In the genomic region with DNA sequence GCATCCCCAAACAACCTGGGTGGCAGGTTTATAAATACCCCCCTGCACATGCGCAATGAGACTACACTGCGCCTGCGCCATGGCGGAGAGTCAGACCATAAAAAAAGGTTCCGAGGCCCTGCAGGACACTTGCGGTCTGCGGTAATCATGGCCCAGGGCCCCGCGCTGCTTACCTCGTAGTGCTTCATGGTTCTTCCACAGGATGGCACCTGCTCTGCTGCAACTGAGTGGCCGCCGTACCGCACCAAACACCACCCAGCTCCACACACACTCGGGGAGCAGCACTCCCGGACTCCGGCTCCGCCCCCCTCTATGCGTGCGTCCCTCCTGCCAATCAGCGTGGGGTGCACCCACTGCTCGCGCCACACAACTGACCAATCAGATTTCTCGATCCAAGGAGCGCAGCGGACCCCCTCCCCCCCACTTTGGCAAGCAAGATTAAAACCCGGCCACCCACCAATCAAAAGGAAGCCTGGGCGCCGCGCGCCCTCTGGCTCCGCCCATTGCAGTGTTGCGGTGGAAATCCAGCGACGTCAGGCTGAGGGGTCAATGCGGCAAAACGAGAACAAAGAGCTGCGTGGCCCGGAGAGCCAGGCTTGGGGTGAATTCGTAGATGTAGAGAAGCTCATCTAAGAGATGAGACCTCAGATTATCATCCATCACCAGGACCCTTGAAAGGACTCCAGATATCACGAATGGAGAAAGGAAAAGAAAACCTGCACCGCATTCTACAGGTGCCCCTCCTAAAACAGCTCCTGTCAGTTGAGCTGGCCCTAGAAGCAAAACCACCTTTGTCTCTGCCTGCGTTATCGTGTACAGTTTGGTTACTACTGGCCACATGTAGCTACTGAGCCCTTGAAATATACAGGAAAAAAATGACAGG, we compare ENCODE assay signal across 7 mouse cellular contexts. TPM values are rescaled to one million over a fixed set of nuclear protein-coding genes. Genes with fewer than 3 reads are reported as not detected.
A peak's percentile ranks its signal among the peaks of the same experiment; 100 is the strongest.
DNase-seq lines count a peak whose midpoint lies in the region; ATAC-seq lines count a peak whose summit lies in the region.

No protein-coding gene starts in this region.

- peak overlapping the region; percentile 70 for H3K4me2 ChIP-seq in midbrain, embryonic 13.5 days (replicated peaks)

- under 1% methylated on average over 43 of the region's 43 CpGs for WGBS in embryonic facial prominence, embryonic 10.5 days
- WGBS in limb, embryonic 10.5 days = under 1% methylated on average over 43 of the region's 43 CpGs
- under 1% methylated on average over 43 of the region's 43 CpGs for WGBS in midbrain, embryonic 13.5 days

- H3K4me1 ChIP-seq in embryonic facial prominence, embryonic 10.5 days = peaks cover 38% of the 10 kb centered on the region
- peaks cover 17% of the 10 kb centered on the region for H3K4me1 ChIP-seq in limb, embryonic 10.5 days
- H3K4me1 ChIP-seq in midbrain, embryonic 13.5 days (replicated peaks) = peaks cover 44% of the 10 kb centered on the region

- peak; percentile 93 for ATAC-seq in granulocyte monocyte progenitor cell, adult 5-6 weeks (replicated peaks; ENCODE audit: poor library complexity, severe bottlenecking)
- peak; percentile 98 for ATAC-seq in midbrain, embryonic 13.5 days

- peaks cover 26% of the 10 kb centered on the region for H3K36me3 ChIP-seq in embryonic facial prominence, embryonic 10.5 days (replicated peaks)
- peaks cover 29% of the 10 kb centered on the region for H3K36me3 ChIP-seq in limb, embryonic 10.5 days
- peaks cover 4% of the 10 kb centered on the region; the same call in 1 of the 2 replicates for H3K36me3 ChIP-seq in midbrain, embryonic 13.5 days

- H3K9me3 ChIP-seq in embryonic facial prominence, embryonic 10.5 days = no peaks in the 10 kb centered on the region
- no peaks in the 10 kb centered on the region for H3K9me3 ChIP-seq in limb, embryonic 10.5 days (replicated peaks)
- H3K9me3 ChIP-seq in midbrain, embryonic 13.5 days = no peaks in the 10 kb centered on the region

- H3K27me3 ChIP-seq in embryonic facial prominence, embryonic 10.5 days (replicated peaks; ENCODE audit: low read depth, poor library complexity, severe bottlenecking) = no peaks in the 10 kb centered on the region
- H3K27me3 ChIP-seq in limb, embryonic 10.5 days (ENCODE audit: low read depth, poor library complexity, severe bottlenecking) = no peaks in the 10 kb centered on the region
- no peaks in the 10 kb centered on the region for H3K27me3 ChIP-seq in midbrain, embryonic 13.5 days

- H3K4me3 ChIP-seq in embryonic facial prominence, embryonic 10.5 days = peak overlapping the region; percentile 93
- peak overlapping the region; percentile 89 for H3K4me3 ChIP-seq in limb, embryonic 10.5 days
- H3K4me3 ChIP-seq in midbrain, embryonic 13.5 days (replicated peaks) = peak overlapping the region; percentile 96

- peak overlapping the region; percentile 95 for H3K27ac ChIP-seq in embryonic facial prominence, embryonic 10.5 days (replicated peaks)
- peak overlapping the region; percentile 95 for H3K27ac ChIP-seq in limb, embryonic 10.5 days
- H3K27ac ChIP-seq in midbrain, embryonic 13.5 days = peak overlapping the region; percentile 93

- peak overlapping the region; percentile 94 for H3K9ac ChIP-seq in midbrain, embryonic 13.5 days (replicated peaks)

- DNase-seq in adrenal gland, postnatal 10 days = peak; percentile 98
- peak; percentile 100 for DNase-seq in embryonic facial prominence, embryonic 10.5 days (ENCODE audit: low spot score)
- peak; percentile 98 for DNase-seq in kidney, adult 11 months
- peak; percentile 96 for DNase-seq in limb, embryonic 10.5 days (ENCODE audit: low spot score)
- peak; percentile 83 for DNase-seq in spleen, adult 12 weeks (ENCODE audit: low spot score)

RNA-seq across cellular contexts. Expression of a gene that starts 13.4 kb away (rescaled TPM):
- 100 to 1,000 TPM; 305 to 336 TPM for total RNA-seq in adrenal gland, postnatal 10 days (2021)
- polyA plus RNA-seq in embryonic facial prominence, embryonic 10.5 days (2016; fragmentation: Nextera tagmentation; extraction: Ambion mirVana) = 667 and 713 TPM in 2 replicates
- 506 and 549 TPM in 2 replicates for total RNA-seq in granulocyte monocyte progenitor cell, adult 5-6 weeks (2014; fragmentation: Nextera tagmentation)
- total RNA-seq in granulocyte monocyte progenitor cell, adult 5-6 weeks (2017) = 230 and 343 TPM in 2 replicates
- polyA plus RNA-seq in limb, embryonic 10.5 days (2016; fragmentation: Nextera tagmentation; extraction: Ambion mirVana) = 684 and 695 TPM in 2 replicates
- 820 and 847 TPM in 2 replicates for polyA plus RNA-seq in midbrain, embryonic 13.5 days (2015; fragmentation: Nextera tagmentation; extraction: Ambion mirVana)

RNA-seq across cellular contexts. Expression of a gene that starts 13.6 kb away (rescaled TPM):
- 10 to 100 TPM; 24.7 to 28.8 TPM for total RNA-seq in adrenal gland, postnatal 10 days (2021)
- 78.3 and 84.7 TPM in 2 replicates for polyA plus RNA-seq in embryonic facial prominence, embryonic 10.5 days (2016; fragmentation: Nextera tagmentation; extraction: Ambion mirVana)
- total RNA-seq in granulocyte monocyte progenitor cell, adult 5-6 weeks (2014; fragmentation: Nextera tagmentation) = 25.7 and 31.0 TPM in 2 replicates
- 28.1 and 47.3 TPM in 2 replicates for total RNA-seq in granulocyte monocyte progenitor cell, adult 5-6 weeks (2017)
- polyA plus RNA-seq in limb, embryonic 10.5 days (2016; fragmentation: Nextera tagmentation; extraction: Ambion mirVana) = 78.0 and 89.8 TPM in 2 replicates
- polyA plus RNA-seq in midbrain, embryonic 13.5 days (2015; fragmentation: Nextera tagmentation; extraction: Ambion mirVana) = 56.6 and 61.5 TPM in 2 replicates

RNA-seq across cellular contexts. Expression of a gene that starts 27.9 kb away (rescaled TPM):
- 100 to 1,000 TPM; 340 to 396 TPM for total RNA-seq in adrenal gland, postnatal 10 days (2021)
- polyA plus RNA-seq in embryonic facial prominence, embryonic 10.5 days (2016; fragmentation: Nextera tagmentation; extraction: Ambion mirVana) = 320 and 348 TPM in 2 replicates
- 187 and 191 TPM in 2 replicates for total RNA-seq in granulocyte monocyte progenitor cell, adult 5-6 weeks (2014; fragmentation: Nextera tagmentation)
- total RNA-seq in granulocyte monocyte progenitor cell, adult 5-6 weeks (2017) = 179 and 187 TPM in 2 replicates
- 316 and 317 TPM in 2 replicates for polyA plus RNA-seq in limb, embryonic 10.5 days (2016; fragmentation: Nextera tagmentation; extraction: Ambion mirVana)
- 380 and 382 TPM in 2 replicates for polyA plus RNA-seq in midbrain, embryonic 13.5 days (2015; fragmentation: Nextera tagmentation; extraction: Ambion mirVana)

RNA-seq across cellular contexts. Expression of a gene that starts 58.1 kb away (rescaled TPM):
- total RNA-seq in adrenal gland, postnatal 10 days (2021) = 10 to 100 TPM; 51.4 to 52.5 TPM
- polyA plus RNA-seq in embryonic facial prominence, embryonic 10.5 days (2016; fragmentation: Nextera tagmentation; extraction: Ambion mirVana) = 208 and 209 TPM in 2 replicates
- 26.7 and 35.0 TPM in 2 replicates for total RNA-seq in granulocyte monocyte progenitor cell, adult 5-6 weeks (2014; fragmentation: Nextera tagmentation)
- total RNA-seq in granulocyte monocyte progenitor cell, adult 5-6 weeks (2017) = 19.0 and 19.3 TPM in 2 replicates
- polyA plus RNA-seq in limb, embryonic 10.5 days (2016; fragmentation: Nextera tagmentation; extraction: Ambion mirVana) = 185 and 206 TPM in 2 replicates
- polyA plus RNA-seq in midbrain, embryonic 13.5 days (2015; fragmentation: Nextera tagmentation; extraction: Ambion mirVana) = 164 and 172 TPM in 2 replicates

RNA-seq across cellular contexts. Expression of a gene that starts 58.8 kb away (rescaled TPM):
- total RNA-seq in adrenal gland, postnatal 10 days (2021) = not detected
- polyA plus RNA-seq in embryonic facial prominence, embryonic 10.5 days (2016; fragmentation: Nextera tagmentation; extraction: Ambion mirVana) = not detected in 2 replicates
- not detected in 2 replicates for total RNA-seq in granulocyte monocyte progenitor cell, adult 5-6 weeks (2014; fragmentation: Nextera tagmentation)
- not detected in 2 replicates for total RNA-seq in granulocyte monocyte progenitor cell, adult 5-6 weeks (2017)
- not detected in 2 replicates for polyA plus RNA-seq in limb, embryonic 10.5 days (2016; fragmentation: Nextera tagmentation; extraction: Ambion mirVana)
- 0.04 TPM in 1 of 2 replicates, not detected in the other for polyA plus RNA-seq in midbrain, embryonic 13.5 days (2015; fragmentation: Nextera tagmentation; extraction: Ambion mirVana)

Comparison
In these comparisons a context has a peak if more than half of its experiments do, and no peak if none do; other contexts are left out.
1. Peak in every context shown above with its lines: DNase-seq, ATAC-seq, H3K4me3 ChIP-seq and H3K27ac ChIP-seq.